Mouse (Mus musculus) adrenal gland, postnatal 25 days (tissue): ENCODE measurements around the gene A2ml1. TPM values are rescaled to one million over a fixed set of nuclear protein-coding genes. Genes with fewer than 3 reads are reported as not detected.

ENCODE experiments used
- DNase-seq: peaks from one replicate; pipeline ENCODE4 v3.0.0; 2021; ENCODE audit warnings: mixed read lengths
- total RNA-seq: library from RNA; stranded (reverse); gene quantifications from 2 replicates; pipeline ENCODE4 v1.2.3, GENCODE M21; 2021

Gene A2ml1
- total RNA-seq, 1 experiment from 2014 or later: not detected

- no peak for DNase-seq
Measured at GRCm38 (mm10) chr6:128549463-128550452, 31.6 kb downstream of the A2ml1 start.

- DNase-seq: no peak
Measured at GRCm38 (mm10) chr6:128548532-128548931, 32.9 kb downstream of the A2ml1 start.

DNA sequence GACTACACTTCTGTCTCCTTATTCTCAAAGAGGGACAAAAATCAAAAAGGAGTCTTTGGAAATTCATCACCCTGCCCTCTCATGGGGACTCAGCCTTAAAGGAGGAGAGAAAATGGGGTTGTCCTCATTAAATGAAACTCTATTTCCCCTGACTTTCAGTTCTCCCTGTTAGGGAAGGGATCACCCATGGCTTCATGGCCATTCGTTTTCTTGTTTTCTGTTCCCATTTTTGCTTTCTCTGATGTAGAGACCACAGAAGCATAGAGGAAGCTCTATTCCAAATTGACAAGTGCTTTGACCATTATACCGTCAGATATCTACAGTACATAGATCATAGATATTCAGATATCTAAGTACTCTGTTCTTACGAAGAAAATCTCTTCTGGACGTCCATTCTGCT is 36.0 kb downstream of the A2ml1 start:
- DNase-seq: no peak

GRCm38 (mm10) chr6:128543226-128543625 is 38.2 kb downstream of the A2ml1 start:
- no peak for DNase-seq

GRCm38 (mm10) chr6:128535250-128535649 is 46.2 kb downstream of the A2ml1 start:
- DNase-seq: no peak

DNA sequence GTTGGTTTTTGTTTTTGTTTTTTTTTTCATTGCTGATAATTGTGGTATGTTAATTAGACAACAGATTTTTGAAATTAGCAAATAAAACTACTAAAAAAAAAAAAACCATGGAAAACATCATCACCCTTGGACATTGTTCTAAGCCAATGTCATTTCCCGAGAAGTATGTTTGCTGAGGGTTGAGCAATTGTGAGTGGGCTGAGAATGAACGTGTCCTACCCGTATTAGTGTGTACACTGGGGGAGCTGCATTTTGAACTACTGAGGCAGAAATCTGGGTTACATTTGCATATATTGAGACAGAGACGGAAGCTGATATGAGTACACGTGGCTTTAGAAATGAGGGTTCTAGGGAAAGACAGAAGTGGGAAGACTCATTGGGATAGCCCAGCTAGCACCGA is 48.1 kb downstream of the A2ml1 start:
- DNase-seq: no peak

DNA sequence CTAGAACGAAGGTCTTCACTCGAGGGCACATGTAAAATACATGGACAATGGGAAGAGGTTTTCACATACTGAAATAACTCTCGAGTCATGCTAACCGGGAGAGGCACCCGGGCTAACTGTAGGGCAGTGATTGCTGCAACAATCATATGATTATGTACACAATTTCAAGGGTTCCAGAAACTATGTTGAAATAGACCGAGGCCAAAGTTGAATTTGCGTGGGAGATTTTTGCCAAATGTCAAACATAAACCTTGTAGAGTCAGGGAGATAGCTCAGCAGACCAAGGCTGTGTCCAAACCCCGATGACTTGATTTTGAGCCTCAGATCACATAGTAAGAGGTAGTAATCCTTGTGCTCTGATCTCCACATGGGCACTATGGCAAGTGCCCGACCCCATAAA is 48.7 kb downstream of the A2ml1 start:
- DNase-seq: no peak

- no peak for DNase-seq
Measured at GRCm38 (mm10) chr6:128528491-128528890, 52.9 kb downstream of the A2ml1 start.

DNA sequence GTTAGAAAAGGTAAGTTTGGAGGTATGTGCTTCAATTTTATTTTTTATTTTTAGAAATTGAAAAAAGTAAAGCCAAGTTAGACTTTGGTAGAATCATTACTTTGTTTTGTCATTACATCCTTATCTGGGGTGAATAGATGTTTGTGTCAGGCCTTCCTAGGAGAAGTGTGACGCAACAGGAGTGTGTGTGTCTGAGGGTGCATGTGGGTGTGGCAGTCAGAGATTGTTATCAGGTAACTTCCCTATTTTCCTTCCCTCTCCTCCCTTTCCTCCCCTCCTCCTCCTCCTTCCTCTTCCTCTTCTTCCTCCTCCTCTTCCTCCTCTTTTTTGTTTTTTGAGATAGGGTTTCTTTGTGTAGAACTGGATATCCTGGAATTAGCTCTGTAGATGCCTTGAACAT is 54.3 kb downstream of the A2ml1 start:
- no peak for DNase-seq

GRCm38 (mm10) chr6:128526601-128527000 is 54.8 kb downstream of the A2ml1 start, which contains the start of gene Pzp:
TSS of gene Pzp (minus strand) at chr6:128526720.
- DNase-seq: no peak

- no peak for DNase-seq
Measured at GRCm38 (mm10) chr6:128525801-128526200, 55.6 kb downstream of the A2ml1 start.

GRCm38 (mm10) chr6:128523360-128523759 is 58.0 kb downstream of the A2ml1 start:
- no peak for DNase-seq

DNA sequence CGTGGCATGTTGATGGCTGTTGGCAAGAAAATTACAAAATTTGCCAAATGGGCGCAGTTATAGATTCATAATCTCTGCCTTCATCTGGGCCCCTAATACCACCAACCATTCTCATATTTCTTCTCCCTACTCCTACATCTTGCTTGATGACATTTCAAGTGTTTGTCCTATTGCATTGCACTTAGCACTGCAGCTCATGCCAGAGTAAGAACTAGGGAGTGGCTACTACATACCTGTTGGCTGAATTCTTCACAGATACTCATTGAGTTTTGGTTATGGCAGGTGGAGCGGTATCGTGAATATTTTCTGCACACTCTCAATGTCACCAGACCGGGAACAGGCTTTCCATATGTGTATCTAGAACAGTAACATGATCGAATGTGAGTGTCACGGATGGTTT is 62.2 kb downstream of the A2ml1 start:
- no peak for DNase-seq

GRCm38 (mm10) chr6:128505676-128506236 is 75.7 kb downstream of the A2ml1 start:
- DNase-seq: no peak

DNA sequence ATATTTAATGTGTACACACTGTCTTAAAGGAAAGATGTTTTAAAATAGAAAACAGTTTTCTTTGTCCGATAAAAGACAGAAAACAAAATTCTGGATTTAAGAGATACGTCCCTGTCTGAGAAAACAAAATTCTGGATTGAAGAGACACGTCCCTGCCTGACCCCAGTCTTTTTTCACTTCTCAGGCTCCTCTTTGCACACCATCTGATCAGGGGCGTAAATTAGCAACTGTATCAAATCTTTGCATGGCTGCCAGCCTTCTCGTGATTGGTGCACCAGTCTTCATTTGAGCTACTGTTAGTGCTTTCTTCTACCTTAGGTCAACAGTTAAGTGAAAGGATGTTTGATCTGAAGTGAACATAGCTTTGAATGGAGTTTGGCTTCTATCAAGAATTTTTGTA is 76.7 kb downstream of the A2ml1 start:
- no peak for DNase-seq

DNA sequence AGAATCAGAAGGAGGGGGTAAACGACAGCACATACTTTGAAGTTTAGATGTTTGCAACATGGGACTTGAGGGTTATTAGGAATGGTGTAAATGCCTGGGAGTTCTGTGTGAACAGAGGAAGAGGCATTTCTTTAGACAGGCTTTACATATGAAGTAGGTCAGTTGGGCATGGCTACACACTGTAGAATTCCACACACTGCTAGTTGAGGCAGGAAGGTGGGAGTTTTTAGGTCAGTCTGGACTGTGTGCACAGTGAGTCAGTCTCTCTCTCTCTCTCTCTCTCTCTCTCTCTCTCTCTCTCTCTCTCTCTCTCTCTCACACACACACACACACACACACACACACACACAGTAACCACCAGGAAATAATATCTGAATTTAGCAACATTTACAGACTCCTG is 86.1 kb downstream of the A2ml1 start:
- DNase-seq: no peak

DNA sequence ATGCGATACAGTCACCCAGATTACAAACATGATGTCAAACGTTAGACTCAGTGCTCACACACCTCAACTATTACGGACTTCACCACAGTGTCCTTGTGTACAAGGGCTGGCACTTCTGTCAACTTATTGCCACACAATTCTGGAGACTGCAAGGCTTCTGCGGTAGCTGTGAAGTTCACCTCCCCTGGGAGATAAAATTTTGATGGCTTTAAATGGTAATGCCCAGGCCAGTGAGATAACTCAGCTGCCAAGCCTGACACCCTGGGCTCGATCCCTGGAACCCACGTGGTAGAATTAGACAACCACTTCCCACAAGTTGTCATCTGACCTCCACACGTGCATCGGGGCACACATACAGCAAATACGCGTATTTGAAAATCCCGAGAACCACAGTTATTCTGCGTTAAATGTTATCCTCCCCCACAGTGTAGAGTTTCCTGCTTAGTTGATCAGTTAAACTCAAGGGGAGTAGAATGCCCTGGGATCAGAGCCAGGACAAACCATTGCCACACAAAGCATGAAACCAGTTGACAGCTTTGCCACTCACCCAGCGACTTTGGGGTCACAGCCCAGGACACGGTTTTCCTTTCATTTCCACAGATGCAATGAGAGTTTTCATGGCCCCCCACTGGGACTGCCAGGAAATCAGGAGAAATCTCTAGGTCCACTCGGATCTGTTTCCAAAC is 86.6 kb downstream of the A2ml1 start:
- peak; percentile 7 for DNase-seq

DNA sequence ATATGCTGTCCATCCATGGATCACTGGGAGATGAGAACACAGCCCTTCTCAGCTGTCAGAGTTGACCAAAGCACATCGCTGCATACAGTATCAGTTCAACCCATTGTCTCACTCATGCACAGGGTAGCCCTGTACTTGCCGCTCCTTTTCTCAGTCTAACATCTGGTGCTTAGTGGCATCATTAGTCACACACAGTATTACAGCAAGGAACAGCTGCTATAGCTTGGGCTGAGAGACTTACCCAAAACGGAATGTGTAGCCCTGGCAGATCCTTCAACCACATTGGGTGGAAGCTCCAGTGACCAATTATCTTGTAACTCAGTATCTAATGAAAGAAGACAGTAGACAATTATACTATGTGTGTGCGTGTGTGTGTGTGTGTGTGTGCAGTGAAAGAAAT is 89.5 kb downstream of the A2ml1 start:
- DNase-seq: no peak

DNA sequence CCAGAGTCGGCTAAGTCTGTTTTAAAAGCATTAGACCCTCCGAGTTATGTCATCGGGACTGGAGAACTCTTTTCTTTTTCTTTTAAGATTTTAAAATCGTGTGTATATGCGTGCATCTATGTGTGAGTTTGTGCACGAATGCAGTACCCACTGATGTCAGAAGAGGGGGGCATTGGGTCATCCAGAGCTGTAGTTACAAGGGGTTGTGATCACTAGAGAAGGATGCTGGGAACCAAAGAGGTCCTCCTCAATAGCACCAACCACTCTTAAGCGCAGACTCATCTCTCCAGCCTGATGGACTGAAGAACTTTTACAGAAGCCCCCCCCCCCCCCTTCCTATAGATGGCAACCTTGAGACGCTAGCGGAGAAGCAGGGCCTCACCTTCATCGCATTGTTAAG is 91.3 kb downstream of the A2ml1 start:
- no peak for DNase-seq
